Mouse (Mus musculus): ENCODE measurements around the gene 4930518I15Rik.

- TF ChIP-seq CTCF (IDR thresholded peaks at IDR 0.05; ENCODE audit: low read depth) (no peak), EP300 (optimal IDR thresholded peaks at IDR 0.05) (no peak)
These were observed 13.0 kb downstream of the 4930518I15Rik start for GRCm38 (mm10) chr2:156844715-156845114.
